Mouse (Mus musculus): ENCODE measurements around the gene Gamt.

DNA sequence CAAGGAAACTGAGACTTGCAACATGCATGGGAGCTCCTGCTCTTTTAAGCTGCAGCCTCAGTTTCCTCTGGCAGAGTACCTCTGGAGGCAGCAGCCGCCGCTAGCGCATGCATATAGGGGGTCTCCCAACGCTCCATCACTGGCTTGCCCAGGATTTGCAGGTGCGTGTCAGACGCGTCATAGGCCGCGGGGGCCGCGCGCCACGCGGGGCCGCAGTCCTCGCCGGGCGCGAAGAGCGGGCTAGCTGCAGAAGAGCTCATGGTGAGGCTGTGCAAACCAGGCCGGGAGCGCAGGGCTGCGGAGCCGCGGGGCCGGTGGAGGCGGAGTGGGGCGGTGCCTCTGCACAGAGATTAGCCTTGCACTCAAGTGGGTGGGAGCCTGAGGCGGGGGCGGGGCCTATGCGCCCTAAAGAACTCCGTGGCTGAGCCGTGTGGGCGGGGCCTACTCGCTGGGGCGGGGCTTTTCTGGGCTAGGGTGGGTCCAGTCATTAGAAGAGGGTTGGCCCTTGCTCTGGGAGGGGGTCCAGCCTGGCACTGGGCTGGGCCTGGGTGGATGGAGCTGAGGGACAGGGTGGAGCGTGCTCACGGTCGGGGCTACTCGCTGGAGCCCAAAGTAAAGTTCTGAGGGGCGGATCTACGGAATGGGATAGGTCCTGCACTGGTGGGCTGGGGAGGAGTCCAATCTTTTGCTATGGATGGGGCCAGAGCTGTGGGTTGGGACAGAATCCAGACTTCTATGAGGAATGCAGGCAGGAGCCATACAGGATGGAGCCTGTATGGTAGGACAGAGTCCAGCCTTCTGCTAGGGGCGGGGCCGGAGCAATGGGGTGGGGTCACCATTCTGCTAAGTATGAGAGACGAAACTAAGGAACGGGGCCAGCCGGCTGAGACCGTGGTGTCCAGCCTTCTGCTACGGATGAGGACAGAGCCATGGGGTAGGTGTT, at the start of gene Gamt, which contains the start of gene Dazap1:
- peak; percentile 96 for TF ChIP-seq POLR2A (IDR thresholded peaks at IDR 0.05; ENCODE audit: extremely low read depth, insufficient read depth, low read length)
- no peak for TF ChIP-seq CTCF (IDR thresholded peaks at IDR 0.05; ENCODE audit: low read depth, low read length)

Data from liver, adult 2 months (tissue).